Mouse (Mus musculus) ES-E14 (cell line): ENCODE measurements around the gene Rcc1. TPM values are rescaled to one million over a fixed set of nuclear protein-coding genes. Genes with fewer than 3 reads are reported as not detected.

Source experiments
- DNase-seq: peaks from one replicate; pipeline ENCODE4 v3.0.0-alpha.2; 2013; ENCODE audit warnings: low read depth, low spot score
- H3K27ac ChIP-seq: 2 replicates; pipeline ENCODE4 v1.5.1; 2012; ENCODE audit warnings: low read depth, mild to moderate bottlenecking, low read length, moderate library complexity, mixed read lengths; ENCODE audit not compliant: poor library complexity, insufficient read depth, severe bottlenecking
- H3K36me3 ChIP-seq: 2 replicates; pipeline ENCODE4 v1.6.1; 2012; ENCODE audit warnings: mild to moderate bottlenecking, low read length, moderate library complexity, mixed read lengths; ENCODE audit not compliant: control insufficient read depth, poor library complexity, insufficient read depth, severe bottlenecking
- H3K4me1 ChIP-seq, 2 experiments: fragments of 150-350 bp in 1 of 2; sonication (generic) in 1 of 2; 2 replicates each; pipeline ENCODE4 v1.6.1; 2012; ENCODE audit warnings: low read length in 2 of 2, mild to moderate bottlenecking in 1 of 2, mixed read lengths in 1 of 2; ENCODE audit not compliant: control insufficient read depth in 2 of 2, insufficient read depth in 2 of 2, poor library complexity in 1 of 2
- H3K4me3 ChIP-seq, 2 experiments: fragments of 150-350 bp in 1 of 2; sonication (generic) in 1 of 2; 2 replicates each; pipeline ENCODE4 v1.5.1; 2012; ENCODE audit warnings: low read length in 2 of 2, low read depth in 1 of 2, mild to moderate bottlenecking in 1 of 2, mixed read lengths in 1 of 2; ENCODE audit not compliant: insufficient read depth in 1 of 2, poor library complexity in 1 of 2, severe bottlenecking in 1 of 2
- H3K9ac ChIP-seq: 2 replicates; pipeline ENCODE4 v1.6.1; 2012; ENCODE audit warnings: low read depth, mild to moderate bottlenecking, low read length, mixed read lengths; ENCODE audit not compliant: poor library complexity, insufficient read depth, severe bottlenecking
- H3K9me3 ChIP-seq: fragments of 150-350 bp; sonication (generic); 2 replicates; pipeline ENCODE4 v1.6.1; 2012; ENCODE audit warnings: low read depth, mild to moderate bottlenecking, low read length; ENCODE audit not compliant: control insufficient read depth, insufficient read depth
- CHD2 ChIP-seq: IDR thresholded peaks from 2 replicates; pipeline ENCODE4 v1.6.1; 2014; ENCODE audit warnings: mild to moderate bottlenecking, low read depth, low read length, inconsistent platforms
- HCFC1 ChIP-seq: IDR thresholded peaks from 2 replicates; pipeline ENCODE4 v1.6.1; 2012; ENCODE audit warnings: low read length, inconsistent platforms, borderline replicate concordance; ENCODE audit not compliant: insufficient read depth
- MAFK ChIP-seq: IDR thresholded peaks from 2 replicates; pipeline ENCODE4 v1.6.1; 2014; ENCODE audit warnings: mild to moderate bottlenecking, low read depth, low read length, inconsistent platforms; ENCODE audit not compliant: insufficient read depth
- ZC3H11A ChIP-seq: IDR thresholded peaks from 2 replicates; pipeline ENCODE4 v1.6.1; 2012; ENCODE audit warnings: low read depth, mild to moderate bottlenecking, inconsistent platforms, low read length, borderline replicate concordance
- ZNF384 ChIP-seq: IDR thresholded peaks from 2 replicates; pipeline ENCODE4 v1.6.1; 2012; ENCODE audit warnings: low read depth, low read length, inconsistent platforms
- in situ Hi-C, 2 experiments: fragments of 600-800 bp; cut with MboI; formaldehyde crosslinking; loops; one replicate each; pipeline ENCODE4 v1.15.1; 2025; ENCODE audit warnings: low sequenced_read_pairs in 2 of 2, inconsistent platforms in 1 of 2; ENCODE audit not compliant: unreplicated experiment in 2 of 2
- total RNA-seq: library from RNA; depleted of rRNA; stranded (reverse); fragments of 300-350 nt; gene quantifications from 2 replicates; pipeline ENCODE4 v1.2.3, GENCODE M21; 2012

The Rcc1 gene
- total RNA-seq, 1 experiment, result 117 TPM

DNA sequence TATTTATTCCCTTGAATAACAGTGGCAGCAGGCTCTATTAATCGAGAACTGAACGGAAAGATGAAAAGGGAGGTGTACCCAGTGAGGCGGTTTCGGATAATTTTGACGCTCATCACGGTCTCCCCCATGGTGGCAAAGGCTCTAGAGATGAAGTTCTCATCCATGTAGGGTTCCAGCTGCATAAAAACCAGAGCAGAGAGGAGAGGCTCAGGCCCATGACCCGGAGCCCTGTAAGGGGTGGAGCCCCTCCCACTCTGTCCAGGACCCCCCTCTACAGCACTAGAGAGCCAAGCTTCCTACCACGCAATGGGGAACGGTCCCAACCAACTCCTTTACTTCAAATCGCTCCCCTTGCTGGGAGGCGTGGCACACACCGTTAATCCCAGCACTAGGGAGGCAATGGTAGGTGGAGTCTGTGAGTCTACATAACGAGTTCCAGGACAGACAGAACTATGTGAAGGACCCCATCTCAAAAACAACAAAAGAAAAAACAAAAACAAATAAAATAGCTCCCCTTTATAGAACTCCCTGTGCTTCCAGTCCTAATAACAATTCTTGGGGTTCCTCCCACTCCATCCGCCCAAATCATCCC lies 24.9 kb downstream of the Rcc1 start:
- TF ChIP-seq HCFC1 (no peak), ZC3H11A (no peak), MAFK (no peak), ZNF384 (no peak), CHD2 (no peak)
- DNase-seq, result no peak
- Histone ChIP-seq H3K27ac (0 out of 2 replicates have a peak overlapping the region, but pooled peaks have one; percentile 83), H3K36me3 (peaks cover 28% of the 10 kb centered on the region), H3K9ac (peak overlapping the region; percentile 98), H3K9me3 (no peaks in the 10 kb centered on the region), H3K4me1 (peaks cover 2 to 3% of the 10 kb centered on the region in 2 experiments; a peak in 2 of 4 replicates), H3K4me3 (peak overlapping the region; percentile 88 to 99)
- in situ Hi-C loops, result no loop called here

DNA sequence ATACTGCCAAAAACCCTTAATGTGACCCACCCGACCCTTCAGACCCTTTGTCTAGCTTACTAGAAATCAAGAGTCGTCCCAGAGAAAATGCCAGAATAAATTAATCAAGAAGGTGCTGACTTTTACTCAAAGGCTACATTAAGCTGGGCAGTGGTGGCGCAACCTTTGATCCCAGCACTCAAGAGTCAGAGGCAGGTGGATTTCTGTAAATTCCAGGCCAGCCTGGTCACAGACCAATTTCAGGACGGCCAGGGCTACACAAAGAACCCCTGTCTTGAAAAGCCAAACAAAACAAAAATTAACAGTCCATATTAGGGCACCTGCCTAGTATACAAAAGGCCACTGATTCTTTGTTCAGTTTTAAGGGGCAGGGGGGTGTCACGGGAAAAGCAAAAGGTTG lies 26.9 kb downstream of the Rcc1 start:
- TF ChIP-seq HCFC1, result no peak
- Histone ChIP-seq H3K27ac (no peak overlapping the region), H3K4me1 (peaks cover 2 to 3% of the 10 kb centered on the region in 2 experiments; a peak in 2 of 4 replicates), H3K36me3 (peaks cover 25% of the 10 kb centered on the region; the same call in 1 of the 2 replicates), H3K4me3 (no peak overlapping the region), H3K9me3 (no peaks in the 10 kb centered on the region), H3K9ac (no peak overlapping the region)
- in situ Hi-C loops, result no loop called here
- no peak for DNase-seq

DNA sequence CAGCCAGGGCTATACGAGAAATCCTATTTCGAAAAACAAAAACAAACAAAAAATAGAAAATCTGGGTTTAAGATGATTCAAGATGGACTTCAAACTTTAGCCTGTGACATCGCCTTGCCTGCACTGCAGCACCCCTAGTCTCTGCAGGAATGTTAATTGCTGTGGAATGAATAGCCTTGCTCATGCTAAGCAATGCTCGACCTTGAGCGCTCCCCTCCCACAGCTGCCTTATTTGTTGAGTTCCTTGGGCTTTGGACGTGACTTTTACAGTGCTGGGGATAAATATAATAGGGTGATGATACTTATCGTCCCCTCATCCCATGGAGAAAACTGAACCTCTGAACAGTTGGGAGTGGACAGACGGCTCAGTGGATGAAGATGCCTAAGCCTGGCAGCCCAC lies 37.7 kb downstream of the Rcc1 start:
- no peak overlapping the region; the same call in 1 of the 2 replicates for H3K27ac ChIP-seq
- in situ Hi-C loops, result no loop called here
- H3K9ac ChIP-seq, result no peak overlapping the region
- H3K4me3 ChIP-seq, result no peak overlapping the region
- H3K36me3 ChIP-seq, result peaks cover 27% of the 10 kb centered on the region
- DNase-seq, result no peak
- no peaks in the 10 kb centered on the region for H3K9me3 ChIP-seq
- no peak for TF ChIP-seq MAFK
- TF ChIP-seq ZNF384, result 0 out of 2 replicates have a peak, but pooled peaks have one; percentile 5
- peak; percentile 80 for TF ChIP-seq CHD2
- no peak for TF ChIP-seq ZC3H11A
- no peak for TF ChIP-seq HCFC1
- H3K4me1 ChIP-seq, result peaks cover 7 to 14% of the 10 kb centered on the region in 2 experiments; a peak in 3 of 4 replicates

DNA sequence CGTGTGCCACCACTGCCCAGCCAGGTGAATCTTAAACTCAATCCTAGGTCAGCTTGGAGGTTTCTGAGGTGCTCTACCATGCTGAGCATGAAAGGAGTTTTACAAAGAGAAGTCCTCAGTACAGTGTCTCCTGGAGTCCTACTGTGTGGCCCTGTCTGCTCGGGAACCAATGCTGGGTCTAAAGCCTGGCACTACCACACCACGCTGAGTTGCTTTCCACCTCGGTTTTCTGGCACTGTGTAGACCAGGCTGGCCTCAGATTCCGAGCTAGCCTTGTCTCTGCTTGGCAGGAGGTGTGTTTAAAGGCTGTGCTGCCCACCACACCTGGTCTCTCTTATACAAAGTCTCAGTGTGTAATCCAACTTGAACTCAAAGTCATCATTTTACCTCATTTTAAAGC lies 40.8 kb downstream of the Rcc1 start:
- H3K36me3 ChIP-seq, result peaks cover 36% of the 10 kb centered on the region
- DNase-seq, result no peak

DNA sequence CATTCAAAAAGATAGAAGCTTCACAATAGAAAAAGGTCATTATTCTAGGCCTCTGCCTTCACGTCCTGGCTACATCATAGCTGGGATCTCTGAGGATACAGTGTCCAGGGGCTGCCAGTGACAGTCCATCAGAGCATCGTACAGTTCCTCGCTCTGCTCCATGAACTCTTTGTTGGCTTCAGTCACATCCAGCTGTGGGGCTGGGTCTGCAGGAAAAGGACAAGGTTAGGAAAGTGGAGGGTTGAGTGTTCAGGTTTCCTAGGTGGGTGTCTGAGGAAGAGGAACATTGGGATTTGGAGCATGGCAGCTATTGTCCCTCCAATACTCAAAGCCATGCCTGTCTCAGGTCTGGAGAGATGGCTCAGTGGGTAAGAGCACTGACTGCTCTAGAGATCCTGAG lies 41.6 kb downstream of the Rcc1 start:
- TF ChIP-seq CHD2, result 0 out of 2 replicates have a peak, but pooled peaks have one; percentile 42
- no peak for TF ChIP-seq HCFC1
- TF ChIP-seq ZC3H11A, result no peak
- H3K36me3 ChIP-seq, result peaks cover 36% of the 10 kb centered on the region
- DNase-seq, result no peak
- in situ Hi-C loops, result no loop called here
- peaks cover 5 to 13% of the 10 kb centered on the region in 2 experiments; a peak in 3 of 4 replicates for H3K4me1 ChIP-seq
- no peak overlapping the region for H3K27ac ChIP-seq
- H3K9ac ChIP-seq, result no peak overlapping the region
- H3K9me3 ChIP-seq, result no peaks in the 10 kb centered on the region
- no peak overlapping the region for H3K4me3 ChIP-seq

More for the DNA sequence above, 40.8 kb downstream of the Rcc1 start:
- no peaks in the 10 kb centered on the region for H3K9me3 ChIP-seq
- TF ChIP-seq HCFC1, result no peak
- no peak for TF ChIP-seq CHD2
- TF ChIP-seq ZNF384, result no peak
- no peak for TF ChIP-seq ZC3H11A
- TF ChIP-seq MAFK, result no peak
- no peak overlapping the region for H3K4me3 ChIP-seq
- in situ Hi-C loops, result no loop called here
- H3K4me1 ChIP-seq, result peaks cover 7 to 14% of the 10 kb centered on the region in 2 experiments; a peak in 3 of 4 replicates
- H3K27ac ChIP-seq, result no peak overlapping the region
- H3K9ac ChIP-seq, result no peak overlapping the region
